Mouse (Mus musculus) C2C12 (cell line): ENCODE results near the gene Tbcd. TPM values are rescaled to one million over a fixed set of nuclear protein-coding genes. Genes with fewer than 3 reads are reported as not detected.

Experiments used
- H3K27me3 ChIP-seq: one replicate; pipeline ENCODE4 v1.6.1; 2011; ENCODE audit not compliant: control insufficient read depth, insufficient read depth, insufficient read length
- H3K36me3 ChIP-seq: one replicate; pipeline ENCODE4 v1.6.1; 2011; ENCODE audit not compliant: control insufficient read depth, insufficient read depth
- H3K4me3 ChIP-seq: one replicate; pipeline ENCODE4 v1.5.1; 2011; ENCODE audit warnings: mild to moderate bottlenecking, control low read depth; ENCODE audit not compliant: poor library complexity, insufficient read depth, severe bottlenecking
- H3K79me2 ChIP-seq: one replicate; pipeline ENCODE4 v1.6.1; 2011; ENCODE audit not compliant: control insufficient read depth, insufficient read depth
- H3K79me3 ChIP-seq: one replicate; pipeline ENCODE4 v1.6.1; 2011; ENCODE audit warnings: low read depth, control low read depth
- H3ac ChIP-seq: one replicate; pipeline ENCODE3; 2011; ENCODE audit warnings: low read depth; ENCODE audit not compliant: control insufficient read depth, insufficient read length
- CEBPB ChIP-seq: IDR thresholded peaks from one replicate; pipeline ENCODE4 v1.6.1; 2011; ENCODE audit warnings: low read depth, mild to moderate bottlenecking, control low read depth, moderate library complexity
- CTCF ChIP-seq: IDR thresholded peaks from one replicate; pipeline ENCODE4 v1.5.1; 2011; ENCODE audit not compliant: control insufficient read depth, insufficient read depth, insufficient read length
- FOSL1 ChIP-seq: IDR thresholded peaks from one replicate; pipeline ENCODE4 v1.8.0; 2011; ENCODE audit warnings: mild to moderate bottlenecking, low read length; ENCODE audit not compliant: poor library complexity, insufficient read depth, severe bottlenecking
- MAX ChIP-seq: IDR thresholded peaks from one replicate; pipeline ENCODE4 v1.6.1; 2011; ENCODE audit warnings: mild to moderate bottlenecking, control low read depth
- MYOD1 ChIP-seq: IDR thresholded peaks from one replicate; pipeline ENCODE4 v1.6.1; 2011; ENCODE audit warnings: low read depth; ENCODE audit not compliant: control insufficient read depth, insufficient read length
- MYOG ChIP-seq: IDR thresholded peaks from one replicate; pipeline ENCODE4 v1.6.1; 2011; ENCODE audit not compliant: control insufficient read depth, insufficient read length; ENCODE audit errors: extremely low read depth
- USF1 ChIP-seq: IDR thresholded peaks from one replicate; pipeline ENCODE4 v1.6.1; 2011; ENCODE audit warnings: low read depth, mild to moderate bottlenecking, control low read depth, moderate library complexity
- polyA plus RNA-seq: library from polyadenylated mRNA; unstranded; fragments of >200 nt; fragmentation: generic; extraction: Trizol; gene quantifications from one replicate; pipeline ENCODE4 v1.2.1, GENCODE M21; 2012; ENCODE audit warnings: missing spikeins

The Tbcd gene
- polyA plus RNA-seq, 1 experiment, result 69.2 TPM

- no peaks in the 10 kb centered on the region for H3K27me3 ChIP-seq
- no peaks in the 10 kb centered on the region for H3K79me3 ChIP-seq
- H3K79me2 ChIP-seq, result peaks cover 7% of the 10 kb centered on the region
- no peak overlapping the region for H3ac ChIP-seq
- peaks cover 10% of the 10 kb centered on the region for H3K36me3 ChIP-seq
- TF ChIP-seq CEBPB (no peak), MYOG (no peak), FOSL1 (no peak), MYOD1 (no peak), MAX (no peak), USF1 (no peak), CTCF (no peak)
- no peak overlapping the region for H3K4me3 ChIP-seq
These were observed 105.0 kb downstream of the Tbcd start for GRCm38 (mm10) chr11:121556727-121557126.

DNA sequence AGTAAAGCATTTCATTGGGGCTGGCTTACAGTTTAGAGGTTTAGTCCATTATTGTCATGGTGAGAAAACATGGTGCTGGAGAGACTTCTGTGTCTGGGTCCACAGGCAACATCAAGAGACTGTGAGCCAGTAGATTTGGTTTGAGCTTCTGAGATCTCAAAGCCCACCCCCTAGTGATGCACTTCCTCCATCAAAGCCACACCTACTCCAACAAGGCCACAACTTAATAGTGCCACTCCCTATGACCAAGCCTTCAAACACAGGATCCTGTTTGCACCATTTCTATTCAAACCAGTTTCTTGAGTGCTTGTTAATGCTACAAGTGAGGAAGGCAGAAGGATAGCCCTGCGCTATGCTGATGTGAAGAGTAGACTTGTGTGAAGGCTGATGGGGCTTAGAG, 106.2 kb downstream of the Tbcd start:
- Histone ChIP-seq H3K4me3 (no peak overlapping the region), H3K79me2 (peaks cover 7% of the 10 kb centered on the region), H3ac (no peak overlapping the region), H3K79me3 (no peaks in the 10 kb centered on the region), H3K36me3 (peaks cover 10% of the 10 kb centered on the region), H3K27me3 (no peaks in the 10 kb centered on the region)
- no peak for TF ChIP-seq USF1

GRCm38 (mm10) chr11:121558522-121558921, 106.8 kb downstream of the Tbcd start:
- no peaks in the 10 kb centered on the region for H3K79me3 ChIP-seq
- no peak for TF ChIP-seq MYOG
- TF ChIP-seq MYOD1, result no peak
- TF ChIP-seq FOSL1, result no peak
- TF ChIP-seq CTCF, result no peak
- TF ChIP-seq USF1, result no peak
- no peak for TF ChIP-seq MAX
- no peak for TF ChIP-seq CEBPB
- H3ac ChIP-seq, result no peak overlapping the region
- H3K4me3 ChIP-seq, result no peak overlapping the region
- peaks cover 10% of the 10 kb centered on the region for H3K36me3 ChIP-seq
- H3K27me3 ChIP-seq, result no peaks in the 10 kb centered on the region
- H3K79me2 ChIP-seq, result peaks cover 3% of the 10 kb centered on the region

GRCm38 (mm10) chr11:121559527-121560293, 108.0 kb downstream of the Tbcd start:
- no peak overlapping the region for H3ac ChIP-seq
- H3K4me3 ChIP-seq, result no peak overlapping the region
- TF ChIP-seq MAX (no peak), MYOG (no peak)
- H3K27me3 ChIP-seq, result no peaks in the 10 kb centered on the region
- no peaks in the 10 kb centered on the region for H3K79me3 ChIP-seq
- no peaks in the 10 kb centered on the region for H3K79me2 ChIP-seq
- peaks cover 15% of the 10 kb centered on the region for H3K36me3 ChIP-seq

DNA sequence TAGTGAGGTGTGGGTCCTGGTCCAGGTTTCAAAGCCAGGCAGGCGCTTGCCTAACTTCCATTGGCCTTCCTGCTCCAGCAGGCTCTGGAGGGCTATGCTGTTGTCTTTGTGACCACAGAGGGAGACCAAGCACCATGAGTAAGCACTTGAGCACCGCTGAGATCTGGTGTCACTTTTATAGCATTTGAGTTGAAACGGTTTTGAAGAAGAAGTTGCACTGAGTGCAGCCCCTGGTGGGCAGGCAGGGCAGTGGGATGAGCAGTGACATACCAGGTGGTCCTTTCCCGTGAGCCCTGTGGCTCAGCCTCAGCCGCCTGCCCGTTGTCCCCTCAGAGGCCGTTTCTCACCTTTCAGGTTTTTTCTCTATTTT, 108.5 kb downstream of the Tbcd start:
- Histone ChIP-seq H3K79me2 (no peaks in the 10 kb centered on the region), H3K4me3 (no peak overlapping the region), H3ac (no peak overlapping the region), H3K79me3 (no peaks in the 10 kb centered on the region), H3K27me3 (no peaks in the 10 kb centered on the region), H3K36me3 (peaks cover 21% of the 10 kb centered on the region)
- TF ChIP-seq CEBPB, result no peak
- no peak for TF ChIP-seq USF1
- TF ChIP-seq MYOG, result no peak
- TF ChIP-seq MYOD1, result no peak
- TF ChIP-seq CTCF, result no peak
- TF ChIP-seq FOSL1, result no peak
- TF ChIP-seq MAX, result no peak

GRCm38 (mm10) chr11:121563312-121563711, 111.6 kb downstream of the Tbcd start:
- H3ac ChIP-seq, result no peak overlapping the region
- H3K4me3 ChIP-seq, result no peak overlapping the region
- TF ChIP-seq MYOD1 (no peak), CEBPB (no peak), USF1 (no peak), MAX (no peak), MYOG (no peak), FOSL1 (no peak), CTCF (no peak)
- H3K79me2 ChIP-seq, result no peaks in the 10 kb centered on the region
- H3K79me3 ChIP-seq, result no peaks in the 10 kb centered on the region
- no peaks in the 10 kb centered on the region for H3K27me3 ChIP-seq
- peaks cover 19% of the 10 kb centered on the region for H3K36me3 ChIP-seq
